Mouse (Mus musculus) forebrain, embryonic 10.5 days (tissue): Measurements from ENCODE around the gene Drc3. TPM values are rescaled to one million over a fixed set of nuclear protein-coding genes. Genes with fewer than 3 reads are reported as not detected.

ENCODE experiments used
- DNase-seq: peaks from one replicate; pipeline ENCODE4 v3.0.0-alpha.2; 2017; ENCODE audit warnings: low spot score; ENCODE audit errors: extremely low spot score
- H3K27ac ChIP-seq: fragments of 300-500 bp; sonication (generic); 2 replicates; pipeline ENCODE4 v1.5.1; 2016; ENCODE audit warnings: mild to moderate bottlenecking
- H3K27me3 ChIP-seq: fragments of 300-500 bp; sonication (generic); 2 replicates; pipeline ENCODE4 v1.6.1; 2016; ENCODE audit warnings: mild to moderate bottlenecking; ENCODE audit not compliant: poor library complexity, severe bottlenecking
- H3K36me3 ChIP-seq: fragments of 300-500 bp; sonication (generic); replicated peaks from 2 replicates; pipeline ENCODE4 v1.6.1; 2016; ENCODE audit warnings: mild to moderate bottlenecking, moderate library complexity
- H3K4me1 ChIP-seq: fragments of 300-500 bp; sonication (generic); 2 replicates; pipeline ENCODE4 v1.6.1; 2016
- H3K4me3 ChIP-seq: fragments of 300-500 bp; sonication (generic); 2 replicates; pipeline ENCODE4 v1.5.1; 2016; ENCODE audit warnings: mild to moderate bottlenecking, moderate library complexity
- H3K9me3 ChIP-seq: fragments of 300-500 bp; sonication (generic); 2 replicates; pipeline ENCODE4 v1.6.1; 2016; ENCODE audit warnings: mild to moderate bottlenecking, moderate library complexity
- WGBS: fragments of 180-500 bp; shearing (Covaris S2); methylation state at CpG from one replicate; pipeline ENCODE4 v1.1.7; 2016; 5-methylcytosine and 5-hydroxymethylcytosine counted together
- polyA plus RNA-seq: library from polyadenylated mRNA; unstranded; fragments of >200 nt; fragmentation: Nextera tagmentation; extraction: Ambion mirVana; gene quantifications from 2 replicates; pipeline ENCODE4 v1.2.1, GENCODE M21; 2016

Gene Drc3
- 1.5 and 1.6 TPM in 2 replicates for polyA plus RNA-seq

GRCm38 (mm10) chr11:60352559-60353411 lies at the start of gene Drc3, which contains the start of gene Tom1l2:
Drc3 (plus strand) TSS chr11:60353329.
Tom1l2 (minus strand) TSS chr11:60352905.
- H3K36me3 ChIP-seq: no peaks in the 10 kb centered on the region
- under 1% methylated on average over 57 of the region's 57 CpGs for WGBS
- H3K4me1 ChIP-seq: peaks cover 21% of the 10 kb centered on the region
- H3K27me3 ChIP-seq: no peaks in the 10 kb centered on the region
- H3K27ac ChIP-seq: peak within 1 kb of the TSS; percentile 79
- peak; percentile 100 for DNase-seq
- H3K4me3 ChIP-seq: peak within 1 kb of the TSS; percentile 68
- no peaks in the 10 kb centered on the region for H3K9me3 ChIP-seq

DNA sequence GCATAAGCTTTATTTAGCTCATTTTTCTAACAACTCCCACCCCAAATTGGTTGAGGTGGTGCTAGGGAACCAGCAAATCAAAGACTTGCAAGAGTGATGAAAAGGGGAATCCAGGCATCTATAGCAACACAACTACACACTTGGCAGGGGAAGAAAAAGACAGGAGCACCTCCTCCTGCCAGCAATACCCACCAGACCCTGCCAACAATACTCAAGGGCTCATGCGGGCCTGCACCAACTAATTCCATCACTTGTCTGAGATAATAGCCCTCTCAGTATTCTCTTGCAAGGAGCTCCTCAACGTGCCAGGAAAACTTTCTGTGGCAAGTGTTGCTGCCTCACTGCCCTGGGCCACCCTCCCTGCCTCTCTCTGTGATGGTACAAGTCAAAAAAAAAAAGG lies 49.6 kb upstream of the Drc3 start:
- Histone ChIP-seq H3K36me3 (no peaks in the 10 kb centered on the region), H3K27ac (no peak overlapping the region), H3K27me3 (no peaks in the 10 kb centered on the region), H3K9me3 (0 out of 2 replicates have a peak, but pooled peaks cover 4% of the 10 kb centered on the region), H3K4me1 (peaks cover 39% of the 10 kb centered on the region), H3K4me3 (no peak overlapping the region)
- 86% methylated on average over 2 of the region's 2 CpGs for WGBS
- DNase-seq: no peak

DNA sequence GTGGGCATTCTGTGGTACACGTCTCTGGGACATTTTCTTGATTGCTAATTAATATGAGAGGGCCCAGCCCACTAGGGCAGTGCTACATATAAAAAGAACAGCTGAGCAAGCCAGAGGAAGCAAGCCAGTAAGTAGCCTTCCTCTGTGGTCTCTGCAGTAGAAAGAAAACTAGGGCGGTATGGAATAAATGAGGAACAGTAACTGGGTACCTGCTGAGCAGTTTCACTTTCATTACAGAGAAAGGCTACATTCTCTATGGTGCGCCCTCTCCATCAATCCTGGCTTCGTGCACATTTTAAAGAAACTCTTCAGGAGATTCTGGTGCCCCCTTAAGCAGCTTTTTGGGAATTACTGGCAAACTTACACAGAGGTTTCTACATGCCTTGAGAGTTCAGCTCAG lies 47.5 kb upstream of the Drc3 start:
- peaks cover 43% of the 10 kb centered on the region for H3K4me1 ChIP-seq
- no peaks in the 10 kb centered on the region for H3K36me3 ChIP-seq
- 0 out of 2 replicates have a peak, but pooled peaks cover 4% of the 10 kb centered on the region for H3K9me3 ChIP-seq
- H3K27me3 ChIP-seq: no peaks in the 10 kb centered on the region
- 74% methylated on average over 4 of the region's 4 CpGs for WGBS
- DNase-seq: no peak
- H3K4me3 ChIP-seq: no peak overlapping the region
- peak overlapping the region; percentile 16 for H3K27ac ChIP-seq

DNA sequence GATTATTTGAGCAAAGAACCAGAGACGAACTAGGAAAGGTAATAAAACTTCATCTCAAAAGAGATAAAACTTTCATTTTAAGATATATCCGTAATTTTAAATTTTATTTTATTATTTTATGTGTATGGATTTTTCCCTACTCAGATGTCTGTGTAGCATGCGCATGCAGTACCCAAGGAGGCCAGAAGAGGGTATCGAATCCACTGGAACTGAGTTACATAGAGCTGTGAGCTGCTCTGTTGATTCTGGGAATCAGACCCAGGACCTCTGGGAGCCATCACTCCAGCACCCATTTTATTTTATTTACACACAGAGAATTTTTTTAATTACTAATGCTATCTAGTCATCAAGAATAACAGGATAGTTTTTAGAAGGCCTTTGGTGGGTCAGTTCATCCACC lies 46.3 kb upstream of the Drc3 start:
- H3K9me3 ChIP-seq: 0 out of 2 replicates have a peak, but pooled peaks cover 4% of the 10 kb centered on the region
- no peak overlapping the region for H3K27ac ChIP-seq
- H3K27me3 ChIP-seq: no peaks in the 10 kb centered on the region
- H3K4me3 ChIP-seq: no peak overlapping the region
- 56% methylated on average over 4 of the region's 4 CpGs for WGBS
- DNase-seq: peak; percentile 40
- no peaks in the 10 kb centered on the region for H3K36me3 ChIP-seq
- H3K4me1 ChIP-seq: peaks cover 43% of the 10 kb centered on the region

DNA sequence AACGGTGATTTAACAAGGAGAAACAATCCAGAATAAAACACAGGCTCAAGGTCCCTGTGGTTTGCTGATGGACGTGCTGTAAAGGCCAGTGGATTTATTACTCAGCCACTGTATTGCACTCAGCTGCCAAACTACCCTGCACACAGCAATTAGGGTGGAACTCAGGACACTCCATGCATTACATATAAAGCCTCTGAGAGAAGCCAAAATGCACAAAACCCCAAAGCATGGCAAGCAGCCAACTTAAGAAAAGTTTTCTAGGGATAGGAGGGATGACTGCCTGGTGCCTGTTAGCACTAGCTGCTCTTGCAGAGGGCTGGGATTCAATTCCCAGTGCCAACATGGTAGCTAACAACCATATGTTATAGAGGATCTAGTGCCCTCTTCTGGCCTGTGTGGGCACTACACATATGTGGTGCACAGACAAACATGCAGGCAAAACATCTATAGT lies 45.7 kb upstream of the Drc3 start:
- Histone ChIP-seq H3K36me3 (no peaks in the 10 kb centered on the region), H3K9me3 (0 out of 2 replicates have a peak, but pooled peaks cover 4% of the 10 kb centered on the region), H3K4me1 (peaks cover 43% of the 10 kb centered on the region), H3K27ac (no peak overlapping the region), H3K27me3 (no peaks in the 10 kb centered on the region), H3K4me3 (no peak overlapping the region)
- WGBS: 92% methylated on average over 2 of the region's 2 CpGs
- no peak for DNase-seq

DNA sequence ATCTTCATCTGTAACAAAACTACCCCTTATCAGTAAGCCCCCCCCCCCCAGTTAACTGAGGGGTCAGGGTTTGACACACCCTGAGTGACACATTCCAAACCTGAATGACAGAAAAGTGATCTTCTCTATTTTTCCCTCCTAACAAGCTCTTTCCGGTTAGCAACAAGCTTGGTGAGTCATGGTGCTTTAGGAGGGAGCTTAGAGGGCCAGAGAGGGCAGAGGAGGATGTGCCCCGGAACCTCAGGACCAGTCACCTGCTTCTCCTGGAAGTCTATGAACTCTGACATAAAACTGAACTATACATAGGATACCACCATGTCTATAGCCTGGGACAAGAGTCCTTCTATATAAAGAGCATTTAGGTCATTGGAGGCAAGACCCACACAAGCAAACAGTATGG lies 45.1 kb upstream of the Drc3 start:
- Histone ChIP-seq H3K4me3 (no peak overlapping the region), H3K27ac (no peak overlapping the region), H3K27me3 (no peaks in the 10 kb centered on the region), H3K36me3 (no peaks in the 10 kb centered on the region), H3K4me1 (peaks cover 42% of the 10 kb centered on the region), H3K9me3 (0 out of 2 replicates have a peak, but pooled peaks cover 4% of the 10 kb centered on the region)
- no peak for DNase-seq
- WGBS: 83% methylated on average over 2 of the region's 2 CpGs

DNA sequence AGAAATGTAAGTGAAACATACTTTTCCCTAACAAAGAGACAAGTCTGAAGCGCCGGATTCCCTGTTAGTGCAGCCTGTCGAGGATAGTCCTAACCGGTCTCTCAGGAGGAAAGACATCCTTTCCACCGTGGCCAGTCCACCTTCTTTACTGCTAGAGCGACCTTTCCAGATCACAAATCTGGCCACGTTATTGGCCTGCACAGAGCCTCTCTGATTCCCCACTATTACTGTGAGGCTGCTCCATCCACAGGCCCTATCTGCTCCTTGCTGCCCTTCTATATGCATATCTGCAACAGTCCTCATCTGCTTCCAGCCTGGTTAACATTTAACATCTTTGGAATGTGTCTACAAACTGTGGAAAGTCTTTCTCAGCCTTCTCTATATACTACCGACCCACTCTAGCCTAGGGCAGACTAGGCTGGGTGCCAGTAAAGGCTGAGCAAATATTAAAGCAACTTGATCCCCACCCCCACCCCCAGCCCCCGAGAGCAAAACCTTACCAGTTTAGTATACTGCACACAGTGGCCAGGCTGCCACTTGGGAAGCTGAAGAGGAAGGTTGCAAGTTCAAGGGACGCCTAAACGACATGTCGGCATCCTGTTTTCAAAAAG lies 44.5 kb upstream of the Drc3 start:
- Histone ChIP-seq H3K36me3 (no peaks in the 10 kb centered on the region), H3K27me3 (no peaks in the 10 kb centered on the region), H3K4me3 (no peak overlapping the region), H3K9me3 (0 out of 2 replicates have a peak, but pooled peaks cover 4% of the 10 kb centered on the region), H3K4me1 (peaks cover 42% of the 10 kb centered on the region), H3K27ac (0 out of 2 replicates have a peak overlapping the region, but pooled peaks have one; percentile 27)
- no peak for DNase-seq
- 83% methylated on average over 12 of the region's 12 CpGs for WGBS

GRCm38 (mm10) chr11:60309875-60310274 lies 43.3 kb upstream of the Drc3 start:
- H3K4me3 ChIP-seq: no peak overlapping the region
- peaks cover 42% of the 10 kb centered on the region for H3K4me1 ChIP-seq
- no peak for DNase-seq
- no peaks in the 10 kb centered on the region for H3K36me3 ChIP-seq
- H3K9me3 ChIP-seq: 0 out of 2 replicates have a peak, but pooled peaks cover 4% of the 10 kb centered on the region
- H3K27ac ChIP-seq: no peak overlapping the region
- H3K27me3 ChIP-seq: no peaks in the 10 kb centered on the region

DNA sequence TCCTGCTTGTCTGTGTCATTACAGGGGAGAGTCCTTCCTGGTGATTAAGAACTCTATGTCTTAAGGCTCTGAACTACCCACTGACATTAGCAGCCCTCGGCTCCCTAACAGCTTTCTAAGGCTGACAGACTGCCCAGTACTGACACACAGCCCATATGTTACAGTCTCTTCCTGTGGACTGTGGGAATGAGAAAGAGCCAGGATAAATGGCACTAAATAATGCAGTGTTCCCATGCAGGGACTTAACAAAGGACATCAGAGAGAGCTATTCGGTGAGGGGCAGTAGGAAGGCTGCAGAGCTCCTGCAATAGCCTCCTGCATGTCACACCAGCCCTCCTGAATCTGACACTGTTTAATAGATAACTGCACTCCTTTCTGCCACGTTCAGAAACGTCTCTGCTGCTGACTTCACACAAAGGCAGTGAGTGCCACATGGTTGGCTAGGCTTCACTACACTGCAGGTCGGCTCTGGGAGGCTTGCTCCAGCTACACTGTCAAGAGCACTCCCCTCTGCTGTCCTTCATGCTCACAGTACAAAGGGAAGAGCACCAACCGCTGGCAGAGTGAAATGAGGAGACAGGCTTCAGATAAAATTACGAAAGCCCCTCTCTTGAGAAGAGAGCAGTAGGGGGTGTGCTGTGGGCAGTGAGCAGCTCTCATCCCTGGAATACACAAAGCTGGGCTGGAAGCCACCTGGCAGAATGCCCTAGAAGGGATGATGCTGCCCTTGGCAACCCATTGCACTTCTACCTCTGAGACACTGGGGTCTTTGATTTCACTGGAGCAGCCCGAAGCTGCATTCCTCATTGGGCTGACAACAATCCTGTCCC lies 41.9 kb upstream of the Drc3 start:
- H3K27ac ChIP-seq: peak overlapping the region; percentile 84
- H3K4me3 ChIP-seq: peak overlapping the region; percentile 10; the same call in 1 of the 2 replicates
- WGBS: 18% methylated on average over 8 of the region's 8 CpGs
- H3K27me3 ChIP-seq: no peaks in the 10 kb centered on the region
- H3K4me1 ChIP-seq: peaks cover 39% of the 10 kb centered on the region
- 0 out of 2 replicates have a peak, but pooled peaks cover 4% of the 10 kb centered on the region for H3K9me3 ChIP-seq
- DNase-seq: no peak
- H3K36me3 ChIP-seq: no peaks in the 10 kb centered on the region

DNA sequence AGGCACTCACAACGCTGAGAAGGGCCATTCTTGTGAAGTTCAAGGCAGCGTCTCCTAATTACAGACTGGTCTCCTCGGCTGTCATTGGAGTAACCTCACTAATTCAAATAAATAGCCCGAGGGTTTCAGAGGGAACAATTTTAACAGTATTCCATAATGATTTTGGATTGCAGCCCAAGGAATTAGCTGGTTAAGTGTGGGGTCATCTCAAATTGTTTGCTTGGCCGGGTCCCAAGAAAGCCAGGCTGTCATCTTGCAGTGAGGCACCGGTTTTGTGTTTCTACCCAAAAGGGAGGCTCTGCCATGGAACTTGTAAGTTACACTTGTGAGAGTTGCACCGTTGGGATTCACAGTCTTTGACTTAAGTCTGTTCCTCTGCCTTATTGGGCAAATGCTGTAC lies 36.9 kb upstream of the Drc3 start:
- no peak for DNase-seq
- Histone ChIP-seq H3K9me3 (no peaks in the 10 kb centered on the region), H3K4me1 (peaks cover 36% of the 10 kb centered on the region), H3K27ac (no peak overlapping the region), H3K36me3 (no peaks in the 10 kb centered on the region), H3K4me3 (no peak overlapping the region), H3K27me3 (no peaks in the 10 kb centered on the region)
- 80% methylated on average over 7 of the region's 7 CpGs for WGBS

- no peaks in the 10 kb centered on the region for H3K9me3 ChIP-seq
- H3K27ac ChIP-seq: no peak overlapping the region
- peaks cover 30% of the 10 kb centered on the region for H3K4me1 ChIP-seq
- no peak for DNase-seq
- H3K4me3 ChIP-seq: no peak overlapping the region
- H3K27me3 ChIP-seq: no peaks in the 10 kb centered on the region
- 89% methylated on average over 8 of the region's 8 CpGs for WGBS
- no peaks in the 10 kb centered on the region for H3K36me3 ChIP-seq
Observed at GRCm38 (mm10) chr11:60316883-60317282, 36.2 kb upstream of the Drc3 start.

GRCm38 (mm10) chr11:60317376-60318102 lies 35.6 kb upstream of the Drc3 start:
- Histone ChIP-seq H3K27ac (0 out of 2 replicates have a peak overlapping the region, but pooled peaks have one; percentile 3), H3K4me3 (no peak overlapping the region), H3K27me3 (no peaks in the 10 kb centered on the region), H3K36me3 (no peaks in the 10 kb centered on the region), H3K9me3 (no peaks in the 10 kb centered on the region), H3K4me1 (peaks cover 23% of the 10 kb centered on the region)
- no peak for DNase-seq
- 84% methylated on average over 7 of the region's 7 CpGs for WGBS
